Mouse (Mus musculus) heart, adult 2 months (tissue): ENCODE data around the gene Grk6. TPM values are rescaled to one million over a fixed set of nuclear protein-coding genes. Genes with fewer than 3 reads are reported as not detected.

ENCODE experiments used
- DNase-seq, 2 experiments: peaks; one replicate each; pipeline ENCODE4 v3.0.0; 2021
- H3K27ac ChIP-seq: fragments of 200-600 bp; 2 replicates; pipeline ENCODE4 v1.8.1; 2022
- H3K27me3 ChIP-seq: fragments of 200-500 bp; 2 replicates; pipeline ENCODE4 v1.6.1; 2012; ENCODE audit warnings: mild to moderate bottlenecking, low read length, inconsistent platforms, mixed read lengths; ENCODE audit not compliant: control insufficient read depth, insufficient read depth
- H3K36me3 ChIP-seq: fragments of 200-500 bp; 2 replicates; pipeline ENCODE4 v1.6.1; 2012; ENCODE audit warnings: low read length, inconsistent platforms; ENCODE audit not compliant: control insufficient read depth, insufficient read depth
- H3K4me1 ChIP-seq: fragments of 200-500 bp; 2 replicates; pipeline ENCODE4 v1.6.1; 2011; ENCODE audit warnings: low read length; ENCODE audit not compliant: control insufficient read depth, insufficient read depth
- H3K4me3 ChIP-seq: fragments of 200-600 bp; 2 replicates; pipeline ENCODE4 v1.8.1; 2022
- H3K79me2 ChIP-seq: fragments of 200-500 bp; replicated peaks from 2 replicates; pipeline ENCODE4 v1.6.1; 2012; ENCODE audit warnings: mild to moderate bottlenecking, inconsistent platforms, low read length, moderate library complexity, mixed read lengths; ENCODE audit not compliant: control insufficient read depth, insufficient read depth
- H3K9ac ChIP-seq: fragments of 200-500 bp; 2 replicates; pipeline ENCODE4 v1.6.1; 2012; ENCODE audit warnings: low read depth, mild to moderate bottlenecking, control low read depth, inconsistent platforms, low read length, mixed read lengths
- CTCF ChIP-seq: fragments of 200-600 bp; IDR thresholded peaks from 2 replicates; pipeline ENCODE4 v1.8.1; 2022; ENCODE audit warnings: antibody characterized with exemption, mild to moderate bottlenecking, moderate library complexity
- EP300 ChIP-seq: fragments of 200-500 bp; IDR thresholded peaks from 2 replicates; pipeline ENCODE4 v1.6.1; 2011; ENCODE audit warnings: low read depth, low read length, control low read depth; ENCODE audit not compliant: insufficient read depth
- POLR2A ChIP-seq: fragments of 200-500 bp; IDR thresholded peaks from 2 replicates; pipeline ENCODE4 v1.6.1; 2011; ENCODE audit warnings: mild to moderate bottlenecking, low read depth, low read length, control low read depth; ENCODE audit not compliant: insufficient read depth
- WGBS: fragments of 180-500 bp; shearing (Covaris S2); methylation state at CpG from one replicate; pipeline ENCODE4 v1.1.7; 2018; 5-methylcytosine and 5-hydroxymethylcytosine counted together
- intact Hi-C: fragments of 180-260 bp; cut with DNase I; formaldehyde crosslinking; loops from one replicate; pipeline ENCODE4 v1.15.1; 2025
- polyA plus RNA-seq: library from polyadenylated mRNA; depleted of rRNA; stranded (reverse); fragments of >200 nt; gene quantifications from 2 replicates; pipeline ENCODE4 v1.2.3, GENCODE M21; 2012
- total RNA-seq, 2 experiments: library from RNA; stranded (reverse); gene quantifications; 2 replicates each; pipeline ENCODE4 v1.2.3; 2021

Grk6 gene
- total and polyA plus RNA-seq, 3 experiments, result 17.1 to 22.5 (median 19.5) TPM

DNA sequence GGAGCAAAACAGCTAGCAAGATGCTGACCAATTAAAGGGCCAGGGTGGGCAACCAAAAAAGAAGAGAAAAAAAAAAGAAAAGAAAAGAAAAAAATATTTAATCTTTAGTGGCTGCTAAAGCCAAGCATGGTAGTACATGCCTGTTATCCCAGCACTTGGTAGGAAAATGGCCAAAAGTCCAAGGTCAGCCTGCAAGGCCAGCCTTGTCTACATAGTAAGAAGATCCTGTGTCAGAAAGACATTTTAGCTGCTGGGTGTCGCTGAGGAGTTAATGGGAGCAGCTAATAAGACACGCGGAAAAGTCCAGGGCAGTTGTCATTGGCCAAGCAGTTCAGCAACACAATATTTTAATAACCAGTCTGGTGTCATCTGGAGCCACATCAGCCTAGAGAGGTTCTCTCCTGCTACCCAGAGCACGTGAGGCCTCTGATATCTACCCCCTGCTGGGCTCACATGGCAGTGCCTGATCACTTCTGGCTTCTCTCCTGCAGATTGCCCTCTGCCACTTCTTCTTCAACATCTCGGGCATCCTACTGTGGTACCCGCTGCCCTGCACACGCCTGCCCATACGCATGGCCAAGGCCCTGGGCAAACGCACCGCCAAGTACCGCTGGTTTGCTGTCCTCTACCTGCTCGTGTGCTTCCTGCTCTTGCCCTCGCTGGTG is 32.1 kb upstream of the Grk6 start:
- no peak for TF ChIP-seq EP300
- TF ChIP-seq POLR2A, result no peak
- no peak for TF ChIP-seq CTCF
- intact Hi-C loops, result no loop called here
- H3K79me2 ChIP-seq, result no peaks in the 10 kb centered on the region

DNA sequence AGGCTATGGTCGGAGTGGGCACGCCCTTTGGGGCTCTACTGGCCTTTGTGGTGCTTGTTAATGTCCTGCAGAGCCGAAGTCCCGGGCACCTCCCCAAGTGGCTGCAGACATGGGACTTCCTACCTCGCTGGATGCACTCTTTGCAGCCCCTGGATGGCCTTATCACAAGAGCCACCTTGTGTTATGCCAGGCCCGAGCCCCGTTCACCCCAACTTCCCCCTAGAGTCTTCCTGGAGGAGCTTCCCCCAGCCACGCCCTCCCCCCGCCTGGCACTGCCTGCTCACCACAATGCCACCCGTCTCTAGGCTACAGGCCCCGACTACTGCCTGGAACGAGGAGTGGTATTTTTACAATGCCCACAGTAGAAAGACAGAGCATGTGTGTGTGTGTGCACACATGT is 31.5 kb upstream of the Grk6 start:
- Histone ChIP-seq H3K27ac (no peak overlapping the region), H3K27me3 (peaks cover 3% of the 10 kb centered on the region), H3K79me2 (no peaks in the 10 kb centered on the region), H3K4me3 (no peak overlapping the region), H3K9ac (no peak overlapping the region), H3K36me3 (no peaks in the 10 kb centered on the region), H3K4me1 (peaks cover 3% of the 10 kb centered on the region)
- TF ChIP-seq EP300, result no peak
- TF ChIP-seq CTCF, result no peak
- TF ChIP-seq POLR2A, result no peak
- no peak for DNase-seq
- 71% methylated on average over 12 of the region's 12 CpGs for WGBS
- intact Hi-C loops, result no loop called here

More for the DNA sequence above, 32.1 kb upstream of the Grk6 start:
- Histone ChIP-seq H3K27ac (no peak overlapping the region), H3K4me3 (no peak overlapping the region), H3K9ac (no peak overlapping the region), H3K4me1 (no peaks in the 10 kb centered on the region), H3K36me3 (no peaks in the 10 kb centered on the region), H3K27me3 (peaks cover 3% of the 10 kb centered on the region)
- no peak for DNase-seq
- 88% methylated on average over 13 of the region's 13 CpGs for WGBS

DNA sequence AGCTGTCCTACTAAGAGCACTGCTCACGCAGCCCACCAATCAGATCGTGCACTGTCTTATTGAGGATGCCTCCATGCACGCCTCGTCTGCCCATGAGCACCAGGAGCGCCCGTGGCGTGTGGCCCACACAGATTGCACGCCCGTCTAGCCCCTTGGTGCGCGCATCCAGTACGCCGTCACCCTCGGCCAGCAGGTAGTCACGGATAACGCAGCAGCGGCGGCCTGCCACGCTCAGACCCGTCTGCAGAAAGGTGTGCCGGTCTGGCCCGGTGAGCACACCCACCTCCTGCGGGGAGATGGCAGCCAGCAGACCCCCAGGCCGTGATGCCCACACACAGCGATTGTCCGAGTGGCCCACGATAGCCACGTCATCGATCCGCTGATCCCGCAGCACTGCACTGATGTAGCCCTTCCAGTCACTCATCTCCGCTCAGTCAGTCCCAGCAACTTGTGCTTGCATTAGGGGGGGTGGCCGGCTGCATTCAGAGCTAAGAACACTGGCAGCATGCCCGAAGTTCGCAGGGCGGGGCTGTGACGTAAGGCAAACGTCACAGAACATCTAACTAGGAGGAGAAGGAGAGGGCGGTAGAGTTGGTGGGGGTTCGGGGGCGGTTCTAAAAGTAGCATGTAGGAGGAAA is 30.0 kb upstream of the Grk6 start, which contains the start of gene Pfn3:
Gene Pfn3, minus strand, starts transcription at position 490 of the 638 bp plus-strand sequence.
- Histone ChIP-seq H3K27ac (no peak within 1 kb of the TSS), H3K79me2 (no peaks in the 10 kb centered on the region), H3K4me1 (peaks cover 3% of the 10 kb centered on the region), H3K36me3 (no peaks in the 10 kb centered on the region), H3K27me3 (peaks cover 3% of the 10 kb centered on the region), H3K9ac (0 out of 2 replicates have a peak within 1 kb of the TSS, but pooled peaks have one; percentile 6), H3K4me3 (no peak within 1 kb of the TSS)
- TF ChIP-seq EP300 (no peak), CTCF (no peak), POLR2A (no peak)
- 20% methylated on average over 41 of the region's 41 CpGs for WGBS
- peak; percentile 17 to 45 for DNase-seq
- intact Hi-C loops, result no loop called here

DNA sequence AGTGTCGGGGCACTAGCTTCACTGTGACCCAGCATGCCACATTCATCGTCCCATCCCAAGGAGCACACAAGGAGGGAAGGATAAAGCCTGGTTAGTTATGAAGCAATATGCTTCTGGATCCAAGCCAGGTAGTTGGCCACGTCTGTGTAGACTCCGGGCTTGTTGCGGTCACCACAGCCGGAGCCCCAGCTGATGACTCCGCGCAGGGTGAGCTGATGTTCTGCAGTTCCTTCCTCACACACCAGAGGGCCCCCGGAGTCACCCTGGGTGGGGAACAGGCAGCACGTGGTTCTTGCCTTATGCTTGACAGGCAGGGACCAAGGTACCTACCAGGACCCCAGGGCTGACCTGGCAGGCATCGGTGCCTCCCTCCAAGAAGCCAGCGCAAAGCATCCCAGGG is 26.9 kb upstream of the Grk6 start:
- H3K27ac ChIP-seq, result no peak overlapping the region
- no peak overlapping the region for H3K4me3 ChIP-seq
- no peak overlapping the region for H3K9ac ChIP-seq
- H3K27me3 ChIP-seq, result peaks cover 3% of the 10 kb centered on the region
- intact Hi-C loops, result loop anchor here (1.0 kb wide), 2 partner anchors 53 to 99 kb away; no protein-coding TSS in a partner anchor
- H3K79me2 ChIP-seq, result no peaks in the 10 kb centered on the region
- peak; percentile 86 to 93 for DNase-seq
- TF ChIP-seq POLR2A, result no peak
- peak; percentile 56; the same call in 1 of the 2 replicates for TF ChIP-seq EP300
- TF ChIP-seq CTCF, result peak; percentile 99
- 9% methylated on average over 12 of the region's 12 CpGs for WGBS
- peaks cover 3% of the 10 kb centered on the region for H3K4me1 ChIP-seq
- H3K36me3 ChIP-seq, result no peaks in the 10 kb centered on the region

DNA sequence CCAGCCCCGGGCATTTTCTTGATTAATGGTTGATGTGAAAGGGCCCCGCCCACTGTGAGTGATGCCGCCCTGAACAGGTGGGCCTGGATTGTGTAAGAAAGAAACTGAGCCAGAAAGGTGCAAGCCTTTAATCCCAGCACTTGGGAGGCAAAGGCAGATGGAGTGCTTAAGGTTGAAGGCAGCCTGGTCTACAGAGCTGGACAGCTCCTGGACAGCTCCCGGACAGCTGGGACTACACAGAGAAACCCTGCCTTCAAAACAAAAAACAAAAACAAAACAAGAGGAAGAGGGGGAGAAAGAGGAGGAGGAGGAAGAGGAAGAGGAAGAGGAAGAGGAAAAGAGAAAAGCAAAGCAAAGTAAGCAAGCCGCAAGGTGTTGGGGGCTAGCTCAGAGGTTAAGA is 25.7 kb upstream of the Grk6 start:
- no peak for DNase-seq
- Histone ChIP-seq H3K79me2 (no peaks in the 10 kb centered on the region), H3K27ac (no peak overlapping the region), H3K27me3 (peaks cover 3% of the 10 kb centered on the region), H3K9ac (no peak overlapping the region), H3K4me3 (no peak overlapping the region), H3K4me1 (peaks cover 3% of the 10 kb centered on the region), H3K36me3 (no peaks in the 10 kb centered on the region)
- TF ChIP-seq POLR2A (no peak), CTCF (no peak), EP300 (no peak)
- intact Hi-C loops, result no loop called here
- WGBS, result 71% methylated on average over 5 of the region's 5 CpGs
